Mouse (Mus musculus) heart, embryonic 15.5 days (tissue): ENCODE measurements around the gene Cmtm8. TPM values are rescaled to one million over a fixed set of nuclear protein-coding genes. Genes with fewer than 3 reads are reported as not detected.

Experiments
- ATAC-seq: fragments of 200-750 bp; cut with Nextera tagmentation; replicated peaks from 2 replicates; pipeline ENCODE4 v1.8.0; 2017; ENCODE audit warnings: low read depth, moderate TSS enrichment; ENCODE audit not compliant: insufficient number of reproducible peaks, insufficient read depth, low FRiP score
- H3K27ac ChIP-seq: fragments of 300-500 bp; sonication (generic); 2 replicates; pipeline ENCODE4 v1.5.1; 2015; ENCODE audit warnings: mild to moderate bottlenecking, inconsistent platforms
- H3K27me3 ChIP-seq: fragments of 300-500 bp; sonication (generic); 2 replicates; pipeline ENCODE4 v1.6.1; 2015; ENCODE audit warnings: inconsistent platforms
- H3K36me3 ChIP-seq: fragments of 300-500 bp; sonication (generic); 2 replicates; pipeline ENCODE4 v1.6.1; 2015; ENCODE audit warnings: mild to moderate bottlenecking, inconsistent platforms
- H3K4me1 ChIP-seq: fragments of 300-500 bp; sonication (generic); replicated peaks from 2 replicates; pipeline ENCODE4 v1.6.1; 2015; ENCODE audit warnings: inconsistent platforms
- H3K4me2 ChIP-seq: fragments of 300-500 bp; sonication (generic); 2 replicates; pipeline ENCODE4 v1.6.1; 2015; ENCODE audit warnings: inconsistent platforms, mild to moderate bottlenecking, moderate library complexity
- H3K4me3 ChIP-seq: fragments of 300-500 bp; sonication (generic); 2 replicates; pipeline ENCODE4 v1.5.1; 2015; ENCODE audit warnings: mild to moderate bottlenecking, inconsistent platforms
- H3K9ac ChIP-seq: fragments of 300-500 bp; sonication (generic); 2 replicates; pipeline ENCODE4 v1.6.1; 2015; ENCODE audit warnings: mild to moderate bottlenecking, inconsistent platforms
- H3K9me3 ChIP-seq: fragments of 300-500 bp; sonication (generic); replicated peaks from 2 replicates; pipeline ENCODE4 v1.6.1; 2016; ENCODE audit warnings: inconsistent platforms
- WGBS: fragments of 180-500 bp; shearing (Covaris S2); methylation state at CpG from one replicate; pipeline ENCODE4 v1.1.7; 2015; ENCODE audit warnings: mixed read lengths; 5-methylcytosine and 5-hydroxymethylcytosine counted together
- polyA plus RNA-seq: library from polyadenylated mRNA; unstranded; fragments of >200 nt; fragmentation: Nextera tagmentation; extraction: Ambion mirVana; gene quantifications from 2 replicates; pipeline ENCODE4 v1.2.1, GENCODE M21; 2015

Gene Cmtm8
- polyA plus RNA-seq, 1 experiment from 2014 or later, result 15.0 TPM

DNA sequence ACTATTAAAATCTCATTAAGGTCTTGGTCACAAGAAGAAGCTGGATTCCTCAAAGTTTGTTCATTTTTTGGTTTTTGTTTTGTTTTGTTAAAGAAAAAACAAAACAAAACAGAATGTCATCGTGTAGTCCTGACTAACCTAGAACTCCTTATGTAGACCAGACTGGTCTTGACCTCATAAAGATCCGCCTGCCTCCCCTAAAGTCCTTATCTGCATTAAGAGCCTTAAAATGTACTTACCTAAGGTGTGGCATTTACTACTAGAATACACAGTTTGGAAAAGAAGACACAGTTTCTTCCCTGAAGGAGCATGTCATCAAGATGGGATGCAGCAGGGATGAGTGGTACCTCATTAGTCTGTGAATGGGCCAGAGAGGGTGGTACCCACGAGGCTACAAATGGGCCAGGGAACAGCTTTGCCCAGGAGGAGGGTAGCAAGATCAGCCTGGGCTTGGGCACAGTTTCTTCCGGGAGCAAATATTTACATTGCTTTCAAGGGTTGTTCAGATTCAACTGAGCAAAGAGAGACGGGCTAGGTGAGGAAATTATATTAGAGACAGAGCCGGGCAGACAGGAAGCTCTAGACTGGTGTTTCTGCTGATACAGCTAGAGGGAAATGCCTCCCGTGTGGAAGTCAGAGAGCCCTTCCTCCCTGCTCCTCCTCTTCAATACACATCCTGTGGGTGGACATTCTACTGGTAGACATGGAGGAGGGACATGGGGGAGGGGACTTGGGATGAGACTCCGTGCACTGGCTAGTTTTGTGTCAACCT lies 7.6 kb upstream of the Cmtm8 start:
- no peak overlapping the region for H3K9ac ChIP-seq
- no peak overlapping the region for H3K4me3 ChIP-seq
- 52% methylated on average over 8 of the region's 8 CpGs for WGBS
- H3K4me2 ChIP-seq, result no peak overlapping the region
- H3K9me3 ChIP-seq, result no peaks in the 10 kb centered on the region
- H3K27me3 ChIP-seq, result 0 out of 2 replicates have a peak, but pooled peaks cover 5% of the 10 kb centered on the region
- no peaks in the 10 kb centered on the region for H3K36me3 ChIP-seq
- no peaks in the 10 kb centered on the region for H3K4me1 ChIP-seq
- no peak for ATAC-seq
- H3K27ac ChIP-seq, result no peak overlapping the region

DNA sequence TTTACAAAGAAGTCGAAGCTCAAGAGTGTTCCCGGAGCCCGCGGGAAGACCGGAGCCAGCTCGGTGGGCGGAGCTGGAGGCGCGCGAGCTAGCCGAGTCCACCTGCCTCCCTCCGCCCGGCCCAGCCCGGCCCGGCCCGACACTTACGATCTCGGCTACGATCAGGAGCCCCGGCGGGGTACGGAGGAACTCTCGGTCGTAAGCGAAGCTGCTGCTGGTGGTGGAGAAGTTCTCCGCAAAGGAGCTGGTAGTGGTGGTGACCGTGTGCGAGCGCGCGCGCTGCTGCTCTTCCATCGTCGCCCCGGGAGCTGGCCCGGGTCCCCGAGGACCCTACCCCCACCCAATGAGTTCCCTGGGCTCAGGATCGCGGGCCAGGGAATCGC lies 331 bp downstream of the Cmtm8 start:
- WGBS, result under 1% methylated on average over 40 of the region's 40 CpGs
- no peaks in the 10 kb centered on the region for H3K9me3 ChIP-seq
- H3K4me2 ChIP-seq, result peak overlapping the region; percentile 99
- H3K9ac ChIP-seq, result peak overlapping the region; percentile 73
- H3K4me3 ChIP-seq, result peak overlapping the region; percentile 83
- peak overlapping the region; percentile 66 for H3K27ac ChIP-seq
- ATAC-seq, result peak; percentile 50; the same call in 1 of the 2 replicates
- no peaks in the 10 kb centered on the region for H3K27me3 ChIP-seq
- no peaks in the 10 kb centered on the region for H3K36me3 ChIP-seq
- H3K4me1 ChIP-seq, result peaks cover 12% of the 10 kb centered on the region

DNA sequence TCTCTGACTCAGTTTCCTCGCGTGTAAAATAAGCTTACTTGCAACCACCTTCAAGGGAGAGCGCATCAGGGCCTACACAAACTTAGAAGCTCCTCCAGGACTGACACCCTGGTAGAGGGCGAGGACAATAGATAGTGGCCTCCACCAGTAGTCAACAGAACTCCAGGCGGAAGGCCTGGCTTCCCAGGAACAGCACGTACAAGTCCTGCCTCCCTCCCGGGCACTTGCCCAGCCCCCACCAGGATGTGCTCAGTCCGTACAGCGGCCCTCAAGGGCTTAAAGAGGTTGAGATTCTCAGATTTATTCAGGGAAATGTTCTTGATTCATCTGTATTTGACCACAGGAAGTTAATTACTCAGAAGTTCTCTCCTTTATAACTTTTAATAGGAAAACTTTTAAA lies 1.1 kb downstream of the Cmtm8 start:
- no peaks in the 10 kb centered on the region for H3K27me3 ChIP-seq
- peak overlapping the region; percentile 66; the same call in 1 of the 2 replicates for H3K27ac ChIP-seq
- peak overlapping the region; percentile 99 for H3K4me2 ChIP-seq
- no peaks in the 10 kb centered on the region for H3K36me3 ChIP-seq
- peak; percentile 37; the same call in 1 of the 2 replicates for ATAC-seq
- peak overlapping the region; percentile 83 for H3K4me3 ChIP-seq
- no peak overlapping the region for H3K9ac ChIP-seq
- peaks cover 12% of the 10 kb centered on the region for H3K4me1 ChIP-seq
- H3K9me3 ChIP-seq, result no peaks in the 10 kb centered on the region
- 46% methylated on average over 9 of the region's 9 CpGs for WGBS

DNA sequence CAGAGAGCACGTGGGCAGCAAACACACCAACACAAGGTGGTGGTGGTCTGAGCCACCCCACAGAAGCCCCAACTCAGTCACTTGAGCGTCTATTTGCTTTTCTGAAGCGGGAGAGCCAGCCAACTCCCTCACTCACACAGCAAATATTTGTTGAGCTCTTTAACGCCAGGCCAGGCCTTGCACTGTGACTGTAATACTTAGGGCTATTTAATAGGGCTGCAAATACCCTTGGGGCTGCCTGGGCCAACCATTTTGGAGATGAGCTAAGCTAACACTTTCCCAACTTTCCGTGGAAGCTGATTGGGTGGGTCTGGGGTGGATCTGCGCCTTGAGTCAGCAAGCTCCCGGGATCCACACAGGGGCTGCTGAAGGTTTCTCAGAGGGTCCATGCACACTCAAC lies 1.7 kb downstream of the Cmtm8 start:
- Histone ChIP-seq H3K9me3 (no peaks in the 10 kb centered on the region), H3K27me3 (no peaks in the 10 kb centered on the region), H3K4me3 (0 out of 2 replicates have a peak overlapping the region, but pooled peaks have one; percentile 83), H3K36me3 (no peaks in the 10 kb centered on the region), H3K4me1 (peaks cover 12% of the 10 kb centered on the region), H3K9ac (no peak overlapping the region), H3K27ac (no peak overlapping the region), H3K4me2 (peak overlapping the region; percentile 99)
- ATAC-seq, result no peak
- WGBS, result 80% methylated on average over 7 of the region's 7 CpGs

DNA sequence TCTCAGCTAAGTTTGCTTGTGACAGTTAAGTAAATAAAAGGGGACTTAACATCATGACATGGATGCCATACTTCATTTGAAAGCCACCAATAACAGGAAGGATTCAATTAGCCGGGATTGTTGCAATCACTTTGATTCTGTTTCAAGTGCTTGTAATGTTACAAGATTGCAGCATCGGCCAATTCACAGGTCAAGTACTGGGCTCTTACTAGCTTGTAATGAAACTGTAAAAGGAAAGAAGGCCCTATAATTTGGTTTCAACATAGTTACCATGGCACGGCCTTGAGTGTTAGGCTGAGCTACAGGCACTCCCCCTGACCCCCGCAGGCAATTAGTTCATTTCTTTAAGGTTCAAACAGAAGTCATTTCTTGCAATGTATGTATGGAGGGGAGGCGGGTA lies 5.1 kb downstream of the Cmtm8 start:
- no peak overlapping the region for H3K27ac ChIP-seq
- no peaks in the 10 kb centered on the region for H3K36me3 ChIP-seq
- H3K9me3 ChIP-seq, result no peaks in the 10 kb centered on the region
- H3K4me2 ChIP-seq, result no peak overlapping the region
- no peak overlapping the region for H3K9ac ChIP-seq
- ATAC-seq, result no peak
- H3K4me3 ChIP-seq, result no peak overlapping the region
- peaks cover 8% of the 10 kb centered on the region; the same call in 1 of the 2 replicates for H3K4me1 ChIP-seq
- 77% methylated on average over 5 of the region's 5 CpGs for WGBS
- H3K27me3 ChIP-seq, result no peaks in the 10 kb centered on the region

DNA sequence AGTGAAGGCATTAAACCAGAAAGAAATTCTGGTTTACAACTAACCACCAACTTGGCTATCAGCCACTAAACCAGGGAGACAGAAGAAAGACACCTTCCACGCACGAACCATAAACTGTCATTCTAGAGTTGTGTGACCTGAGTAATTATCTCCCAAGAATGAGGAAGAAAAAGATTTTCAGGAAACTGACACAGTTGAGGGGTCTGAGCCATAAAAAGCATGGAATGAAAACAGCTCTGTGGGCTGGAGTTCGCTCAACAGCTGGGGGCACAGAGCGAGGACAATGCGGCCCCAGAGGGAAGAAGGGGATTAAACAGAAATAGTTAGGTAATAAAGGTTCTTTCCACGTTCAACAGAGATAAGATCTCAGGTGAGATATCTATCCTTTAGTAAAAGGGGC lies 12.4 kb downstream of the Cmtm8 start:
- Histone ChIP-seq H3K27me3 (no peaks in the 10 kb centered on the region), H3K27ac (no peak overlapping the region)
- 43% methylated on average over 6 of the region's 6 CpGs for WGBS

DNA sequence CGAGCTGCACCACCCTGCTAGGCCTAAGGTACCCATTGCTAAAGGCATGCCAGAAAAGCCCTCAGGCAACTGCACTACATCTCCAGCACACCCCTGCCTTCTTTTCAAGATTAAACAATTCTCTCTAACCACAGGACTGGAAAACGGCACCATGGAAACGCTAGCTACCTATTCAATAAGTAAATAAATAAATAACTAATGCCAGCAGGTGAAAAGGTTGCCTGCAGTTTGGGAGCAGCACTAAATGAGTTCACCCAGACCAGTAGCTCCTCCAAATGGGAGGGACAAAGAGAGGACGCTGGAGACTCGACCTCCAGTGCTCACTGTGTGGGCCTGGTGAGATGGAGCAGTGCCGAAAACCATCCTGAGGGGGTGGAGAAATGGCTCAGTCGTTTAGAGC lies 13.6 kb downstream of the Cmtm8 start:
- Histone ChIP-seq H3K9me3 (no peaks in the 10 kb centered on the region), H3K4me3 (no peak overlapping the region), H3K27me3 (no peaks in the 10 kb centered on the region), H3K9ac (no peak overlapping the region), H3K36me3 (no peaks in the 10 kb centered on the region), H3K4me1 (peaks cover 3% of the 10 kb centered on the region; the same call in 1 of the 2 replicates), H3K4me2 (no peak overlapping the region), H3K27ac (no peak overlapping the region)
- 65% methylated on average over 7 of the region's 7 CpGs for WGBS
- ATAC-seq, result no peak

More for the DNA sequence above, 12.4 kb downstream of the Cmtm8 start:
- no peak for ATAC-seq
- no peaks in the 10 kb centered on the region for H3K9me3 ChIP-seq
- H3K4me3 ChIP-seq, result no peak overlapping the region
- H3K36me3 ChIP-seq, result no peaks in the 10 kb centered on the region
- H3K9ac ChIP-seq, result no peak overlapping the region
- H3K4me2 ChIP-seq, result no peak overlapping the region
- H3K4me1 ChIP-seq, result peaks cover 3% of the 10 kb centered on the region; the same call in 1 of the 2 replicates

DNA sequence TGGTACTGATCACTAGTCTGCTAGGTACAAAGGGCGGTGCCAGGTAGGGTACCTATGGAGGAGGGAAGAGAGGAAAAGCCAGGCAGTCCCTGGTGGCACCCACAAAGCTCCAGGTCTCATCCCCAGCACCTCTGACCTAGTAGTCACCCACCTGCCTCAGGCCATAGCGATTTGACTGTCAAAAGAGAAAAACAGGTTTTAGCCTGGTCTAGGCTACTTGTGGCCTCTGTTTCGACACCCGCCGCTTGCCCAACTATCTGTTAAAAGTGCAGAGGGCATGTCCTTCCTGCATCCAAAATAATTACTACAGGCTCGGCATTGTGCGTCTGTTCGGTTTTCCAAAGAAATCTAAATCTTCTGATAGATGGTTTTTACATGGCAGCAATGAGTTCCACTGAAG lies 14.3 kb downstream of the Cmtm8 start:
- ATAC-seq, result no peak
- no peaks in the 10 kb centered on the region for H3K27me3 ChIP-seq
- no peak overlapping the region for H3K4me2 ChIP-seq
- H3K9ac ChIP-seq, result no peak overlapping the region
- peaks cover 3% of the 10 kb centered on the region; the same call in 1 of the 2 replicates for H3K4me1 ChIP-seq
- no peak overlapping the region for H3K27ac ChIP-seq
- WGBS, result 86% methylated on average over 8 of the region's 8 CpGs
- H3K4me3 ChIP-seq, result no peak overlapping the region
- H3K9me3 ChIP-seq, result no peaks in the 10 kb centered on the region
- H3K36me3 ChIP-seq, result no peaks in the 10 kb centered on the region

DNA sequence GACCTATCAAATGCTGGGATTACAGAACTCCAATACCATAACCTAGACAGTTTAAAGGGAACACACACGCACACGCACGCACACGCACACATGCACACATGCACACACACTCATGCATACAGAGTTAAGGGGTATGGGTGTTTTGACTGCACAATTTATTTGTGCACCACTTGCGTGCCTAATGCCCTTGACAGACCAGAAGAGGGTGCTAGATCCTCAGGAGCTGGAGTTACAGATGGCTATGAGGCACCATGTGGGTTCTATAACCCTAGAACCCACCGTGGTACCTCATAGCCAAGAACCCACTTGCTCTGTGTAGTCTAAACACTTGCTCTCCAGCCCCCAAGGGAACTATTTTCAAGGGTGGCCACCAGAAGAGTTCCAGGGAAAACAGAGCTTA lies 15.6 kb downstream of the Cmtm8 start:
- Histone ChIP-seq H3K9ac (no peak overlapping the region), H3K36me3 (no peaks in the 10 kb centered on the region), H3K27me3 (no peaks in the 10 kb centered on the region), H3K27ac (no peak overlapping the region), H3K4me1 (peaks cover 3% of the 10 kb centered on the region; the same call in 1 of the 2 replicates), H3K4me3 (no peak overlapping the region), H3K4me2 (no peak overlapping the region), H3K9me3 (no peaks in the 10 kb centered on the region)
- ATAC-seq, result no peak
- 92% methylated on average over 6 of the region's 6 CpGs for WGBS

DNA sequence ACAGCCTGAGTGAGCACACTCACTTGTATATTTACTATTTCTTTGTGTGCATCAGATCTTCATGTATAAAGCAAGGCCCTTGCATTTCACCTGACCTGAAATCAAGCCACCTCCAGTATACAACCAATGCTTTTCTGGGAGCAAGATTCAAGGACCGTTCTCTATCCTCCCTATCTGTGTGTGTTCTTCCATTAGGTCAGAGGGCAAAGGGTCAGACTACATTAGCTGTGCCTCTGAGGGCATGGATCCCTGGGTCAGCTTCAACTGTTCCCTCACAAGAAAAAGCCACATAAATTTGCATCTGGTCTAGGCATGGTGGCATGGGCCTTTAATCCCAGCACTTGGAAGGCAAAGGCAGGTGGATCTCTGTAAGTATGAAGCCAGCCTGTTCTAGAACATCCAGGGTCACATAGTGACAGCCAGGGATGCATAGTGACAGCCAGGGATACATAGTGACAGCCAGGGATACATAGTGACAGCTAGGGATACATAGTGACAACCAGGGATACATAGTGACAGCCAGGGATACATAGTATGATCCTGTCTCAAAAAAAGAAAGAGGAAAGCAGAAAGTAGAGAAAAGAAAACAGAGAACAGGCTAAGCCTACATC lies 16.6 kb downstream of the Cmtm8 start:
- Histone ChIP-seq H3K4me1 (peaks cover 3% of the 10 kb centered on the region; the same call in 1 of the 2 replicates), H3K4me3 (no peak overlapping the region), H3K27ac (no peak overlapping the region), H3K36me3 (no peaks in the 10 kb centered on the region), H3K9ac (no peak overlapping the region), H3K9me3 (no peaks in the 10 kb centered on the region), H3K4me2 (no peak overlapping the region), H3K27me3 (no peaks in the 10 kb centered on the region)
- ATAC-seq, result no peak
- WGBS, result 53% methylated on average over 1 of the region's 1 CpGs

DNA sequence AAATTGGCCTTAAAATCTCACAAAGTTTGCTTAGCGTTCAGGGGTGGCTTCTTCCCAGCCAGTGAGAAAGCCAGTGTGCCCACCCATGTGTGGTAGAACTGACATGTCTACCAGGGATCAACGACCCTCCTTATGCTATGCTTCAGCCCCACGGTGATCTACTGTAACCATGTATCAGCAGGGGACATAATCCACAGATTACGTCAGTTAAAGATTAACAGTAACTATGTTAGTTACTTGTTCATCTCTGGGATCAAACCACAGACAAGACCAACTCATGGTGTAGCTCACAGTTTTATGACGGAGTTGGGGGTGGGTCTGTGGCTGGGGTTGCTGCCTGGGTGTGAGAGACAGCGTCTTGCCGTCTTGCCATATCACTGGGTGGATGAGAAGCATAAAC lies 19.8 kb downstream of the Cmtm8 start:
- 89% methylated on average over 7 of the region's 7 CpGs for WGBS
- peaks cover 3% of the 10 kb centered on the region; the same call in 1 of the 2 replicates for H3K4me1 ChIP-seq
- no peak overlapping the region for H3K27ac ChIP-seq
- no peaks in the 10 kb centered on the region for H3K9me3 ChIP-seq
- ATAC-seq, result no peak
- no peak overlapping the region for H3K9ac ChIP-seq
- H3K4me2 ChIP-seq, result no peak overlapping the region
- H3K4me3 ChIP-seq, result no peak overlapping the region
- no peaks in the 10 kb centered on the region for H3K36me3 ChIP-seq
- H3K27me3 ChIP-seq, result no peaks in the 10 kb centered on the region
